Mouse (Mus musculus) lung, postnatal 0 days (tissue): ENCODE data around the gene Ube4a. TPM values are rescaled to one million over a fixed set of nuclear protein-coding genes. Genes with fewer than 3 reads are reported as not detected.
A peak's percentile ranks its signal among the peaks of the same experiment; 100 is the strongest.

Experiments used
- ATAC-seq: fragments of 200-750 bp; cut with Nextera tagmentation; 2 replicates; pipeline ENCODE4 v1.8.0; 2017; ENCODE audit warnings: moderate library complexity
- DNase-seq: peaks from one replicate; pipeline ENCODE4 v3.0.0-alpha.2; 2016; ENCODE audit warnings: low spot score
- H3K27ac ChIP-seq: fragments of 300-500 bp; sonication (generic); 2 replicates; pipeline ENCODE4 v1.5.1; 2014; ENCODE audit warnings: antibody characterized with exemption, mild to moderate bottlenecking, low read length, mixed read lengths
- H3K27me3 ChIP-seq: fragments of 300-500 bp; sonication (generic); replicated peaks from 2 replicates; pipeline ENCODE4 v1.6.1; 2014; ENCODE audit warnings: low read length, mixed read lengths; ENCODE audit not compliant: insufficient read depth
- H3K36me3 ChIP-seq: fragments of 300-500 bp; sonication (generic); 2 replicates; pipeline ENCODE4 v1.6.1; 2014; ENCODE audit warnings: low read length, mixed read lengths; ENCODE audit not compliant: insufficient read depth
- H3K4me1 ChIP-seq: fragments of 300-500 bp; sonication (generic); 2 replicates; pipeline ENCODE4 v1.6.1; 2014; ENCODE audit warnings: antibody characterized with exemption, low read depth, low read length, mixed read lengths; ENCODE audit not compliant: insufficient read depth
- H3K4me2 ChIP-seq: fragments of 300-500 bp; sonication (generic); replicated peaks from 2 replicates; pipeline ENCODE4 v1.6.1; 2014; ENCODE audit warnings: low read depth, mild to moderate bottlenecking, low read length, moderate library complexity, mixed read lengths
- H3K4me3 ChIP-seq: fragments of 300-500 bp; sonication (generic); 2 replicates; pipeline ENCODE4 v1.5.1; 2014; ENCODE audit warnings: low read depth, low read length
- H3K9ac ChIP-seq: fragments of 300-500 bp; sonication (generic); replicated peaks from 2 replicates; pipeline ENCODE4 v1.6.1; 2014; ENCODE audit warnings: low read depth, mild to moderate bottlenecking
- H3K9me3 ChIP-seq: fragments of 300-500 bp; sonication (generic); 2 replicates; pipeline ENCODE4 v1.6.1; 2016; ENCODE audit warnings: low read length, mixed read lengths
- CTCF ChIP-seq: IDR thresholded peaks from 2 replicates; pipeline ENCODE4 v1.5.1; 2016; ENCODE audit warnings: antibody characterized with exemption, mild to moderate bottlenecking
- EP300 ChIP-seq: IDR thresholded peaks from 2 replicates; pipeline ENCODE4 v1.6.1; 2016; ENCODE audit warnings: antibody characterized with exemption, mild to moderate bottlenecking, control low read depth
- WGBS: fragments of 180-500 bp; shearing (Covaris S2); extraction: QIAGEN DNeasy Blood & Tissue Kit; methylation state at CpG from one replicate; pipeline ENCODE4 v1.1.7; 2014; 5-methylcytosine and 5-hydroxymethylcytosine counted together
- polyA plus RNA-seq: library from polyadenylated mRNA; unstranded; fragments of >200 nt; fragmentation: Nextera tagmentation; extraction: Ambion mirVana; gene quantifications from 2 replicates; pipeline ENCODE4 v1.2.1, GENCODE M21; 2015

The Ube4a gene
- polyA plus RNA-seq, 1 experiment from 2014 or later: 12.9 TPM

DNA sequence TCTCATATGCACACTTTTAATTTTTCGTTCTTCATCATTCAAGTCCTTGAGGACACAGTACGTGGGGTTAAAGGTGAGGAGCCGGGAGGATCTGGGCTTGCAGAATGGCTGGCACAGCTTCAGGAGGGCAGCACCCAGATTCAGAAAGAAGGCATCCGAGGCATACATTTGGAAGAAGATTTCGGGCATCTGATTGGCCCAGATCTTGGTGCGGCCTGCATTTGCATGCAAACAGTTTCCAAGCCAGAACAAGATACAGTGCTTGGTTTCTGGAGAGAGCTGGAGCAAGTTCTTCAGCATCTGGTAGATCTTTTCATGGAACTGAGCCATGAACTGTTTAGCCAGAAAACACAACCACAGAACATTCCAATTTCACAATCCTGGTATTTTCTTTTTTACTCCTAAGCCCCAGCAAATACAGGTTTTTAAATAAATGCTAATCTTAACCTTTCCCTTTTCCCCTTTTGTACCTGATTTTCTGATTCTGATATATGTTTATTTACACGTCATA is 19.2 kb downstream of the Ube4a start:
- TF ChIP-seq CTCF: no peak
- TF ChIP-seq EP300: no peak
- H3K4me3 ChIP-seq: no peak overlapping the region
- no peak overlapping the region for H3K27ac ChIP-seq
- 86% methylated on average over 7 of the region's 7 CpGs for WGBS
- DNase-seq (peak; percentile 51), ATAC-seq (no peak)
- no peak overlapping the region for H3K9ac ChIP-seq
- H3K36me3 ChIP-seq: peaks cover 74% of the 10 kb centered on the region
- no peak overlapping the region for H3K4me2 ChIP-seq
- no peaks in the 10 kb centered on the region for H3K9me3 ChIP-seq
- no peaks in the 10 kb centered on the region for H3K4me1 ChIP-seq
- no peaks in the 10 kb centered on the region for H3K27me3 ChIP-seq

DNA sequence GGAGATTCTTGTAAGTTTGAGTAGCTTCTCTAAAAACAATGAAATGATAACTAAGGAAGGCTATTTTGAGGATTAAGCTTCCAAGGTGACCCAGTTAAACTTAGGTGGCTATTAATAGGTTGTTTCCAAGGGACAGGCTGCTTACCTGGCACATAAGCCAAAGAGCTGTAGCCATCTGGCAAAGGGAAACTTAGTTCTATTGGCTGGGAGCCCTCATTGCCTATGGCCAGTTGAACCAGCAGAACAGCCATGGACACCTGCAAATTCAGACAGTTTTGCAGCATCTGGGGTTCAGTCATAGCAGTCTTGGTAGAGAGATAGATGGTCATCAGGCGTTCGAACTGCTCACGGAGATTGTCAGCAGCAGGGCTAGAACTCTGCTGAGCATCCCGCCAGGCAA is 23.0 kb downstream of the Ube4a start:
- Histone ChIP-seq H3K4me1 (no peaks in the 10 kb centered on the region), H3K36me3 (peaks cover 72% of the 10 kb centered on the region), H3K4me3 (no peak overlapping the region), H3K27ac (no peak overlapping the region), H3K9me3 (no peaks in the 10 kb centered on the region), H3K9ac (no peak overlapping the region), H3K27me3 (no peaks in the 10 kb centered on the region), H3K4me2 (no peak overlapping the region)
- 92% methylated on average over 4 of the region's 4 CpGs for WGBS
- DNase-seq: no peak
- TF ChIP-seq CTCF: no peak
- no peak for TF ChIP-seq EP300
- no peak for ATAC-seq

DNA sequence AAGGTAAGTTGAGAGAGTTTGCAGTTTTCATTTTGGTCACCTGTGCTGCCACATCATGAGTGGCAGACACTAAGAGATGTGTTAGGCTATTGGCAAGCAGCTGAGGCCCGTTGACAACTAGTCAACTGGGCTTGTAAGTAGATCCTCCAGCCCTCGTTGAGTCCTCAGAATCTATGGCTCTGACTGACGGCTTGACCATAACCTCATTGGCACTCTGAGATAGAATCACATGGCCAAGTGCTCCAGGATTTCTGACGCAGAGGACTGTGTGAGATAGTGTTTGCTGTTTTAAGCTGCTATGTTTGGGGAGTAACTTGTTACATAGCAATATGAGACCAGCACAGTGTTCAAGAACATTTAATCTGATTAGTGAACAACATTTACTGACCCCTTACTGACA is 23.6 kb downstream of the Ube4a start:
- Histone ChIP-seq H3K27me3 (no peaks in the 10 kb centered on the region), H3K9me3 (no peaks in the 10 kb centered on the region), H3K36me3 (peaks cover 71% of the 10 kb centered on the region), H3K4me1 (no peaks in the 10 kb centered on the region), H3K4me3 (no peak overlapping the region), H3K9ac (no peak overlapping the region), H3K27ac (no peak overlapping the region), H3K4me2 (no peak overlapping the region)
- 80% methylated on average over 4 of the region's 4 CpGs for WGBS
- no peak for DNase-seq
- TF ChIP-seq EP300 (no peak), CTCF (no peak)
- no peak for ATAC-seq

DNA sequence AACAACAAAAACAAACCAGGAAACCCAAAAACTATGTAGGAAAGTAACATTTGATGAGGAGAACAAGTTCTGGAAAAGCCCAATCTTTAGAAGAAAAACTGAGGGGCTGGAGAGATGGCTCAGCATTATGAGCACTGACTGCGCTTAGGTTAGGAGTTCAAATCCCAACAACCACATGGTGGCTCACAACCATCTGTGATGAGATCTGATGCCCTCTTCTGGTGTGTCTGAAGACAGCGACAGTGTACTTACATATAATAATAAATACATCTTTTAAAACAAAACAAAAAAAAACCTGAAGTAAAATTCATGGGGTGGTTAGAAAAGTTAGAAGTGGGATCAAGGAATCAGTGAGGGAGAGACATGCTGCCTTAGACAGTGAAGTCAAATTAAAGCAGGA is 43.9 kb downstream of the Ube4a start:
- 71% methylated on average over 2 of the region's 2 CpGs for WGBS
- no peak overlapping the region for H3K4me3 ChIP-seq

DNA sequence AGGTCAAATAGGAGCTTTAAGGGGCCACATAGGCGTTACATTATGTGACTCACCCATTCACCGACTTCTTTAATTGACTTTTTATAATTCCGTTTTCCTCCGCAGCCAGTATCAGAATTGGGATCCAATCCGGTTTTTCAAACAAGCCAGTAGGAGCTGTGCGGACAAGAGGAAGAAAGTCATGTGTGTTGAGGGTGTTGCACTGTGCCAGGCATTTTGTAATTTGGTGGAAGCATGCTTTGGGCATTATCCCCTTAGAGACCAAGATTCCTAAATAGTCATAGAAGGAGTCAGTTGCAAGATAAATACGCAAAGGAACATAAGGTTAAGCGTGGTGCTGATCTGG is 44.3 kb downstream of the Ube4a start:
- Histone ChIP-seq H3K4me1 (no peaks in the 10 kb centered on the region), H3K27ac (peak overlapping the region; percentile 88), H3K9me3 (no peaks in the 10 kb centered on the region), H3K36me3 (0 out of 2 replicates have a peak, but pooled peaks cover 5% of the 10 kb centered on the region), H3K27me3 (no peaks in the 10 kb centered on the region), H3K4me2 (peak overlapping the region; percentile 62), H3K9ac (peak overlapping the region; percentile 92), H3K4me3 (peak overlapping the region; percentile 92)
- peak; percentile 95 for DNase-seq
- TF ChIP-seq CTCF (no peak), EP300 (no peak; the same call in 1 of the 2 replicates)
- ATAC-seq: peak; percentile 92
- WGBS: 1% methylated on average over 8 of the region's 8 CpGs

More for the DNA sequence above, 43.9 kb downstream of the Ube4a start:
- Histone ChIP-seq H3K27ac (peak overlapping the region; percentile 88), H3K36me3 (0 out of 2 replicates have a peak, but pooled peaks cover 5% of the 10 kb centered on the region), H3K4me2 (peak overlapping the region; percentile 62), H3K9ac (0 out of 2 replicates have a peak overlapping the region, but pooled peaks have one; percentile 92), H3K9me3 (no peaks in the 10 kb centered on the region), H3K4me1 (no peaks in the 10 kb centered on the region), H3K27me3 (no peaks in the 10 kb centered on the region)
- ATAC-seq (no peak), DNase-seq (no peak)
- TF ChIP-seq CTCF (0 out of 2 replicates have a peak, but pooled peaks have one; percentile 9), EP300 (no peak)

DNA sequence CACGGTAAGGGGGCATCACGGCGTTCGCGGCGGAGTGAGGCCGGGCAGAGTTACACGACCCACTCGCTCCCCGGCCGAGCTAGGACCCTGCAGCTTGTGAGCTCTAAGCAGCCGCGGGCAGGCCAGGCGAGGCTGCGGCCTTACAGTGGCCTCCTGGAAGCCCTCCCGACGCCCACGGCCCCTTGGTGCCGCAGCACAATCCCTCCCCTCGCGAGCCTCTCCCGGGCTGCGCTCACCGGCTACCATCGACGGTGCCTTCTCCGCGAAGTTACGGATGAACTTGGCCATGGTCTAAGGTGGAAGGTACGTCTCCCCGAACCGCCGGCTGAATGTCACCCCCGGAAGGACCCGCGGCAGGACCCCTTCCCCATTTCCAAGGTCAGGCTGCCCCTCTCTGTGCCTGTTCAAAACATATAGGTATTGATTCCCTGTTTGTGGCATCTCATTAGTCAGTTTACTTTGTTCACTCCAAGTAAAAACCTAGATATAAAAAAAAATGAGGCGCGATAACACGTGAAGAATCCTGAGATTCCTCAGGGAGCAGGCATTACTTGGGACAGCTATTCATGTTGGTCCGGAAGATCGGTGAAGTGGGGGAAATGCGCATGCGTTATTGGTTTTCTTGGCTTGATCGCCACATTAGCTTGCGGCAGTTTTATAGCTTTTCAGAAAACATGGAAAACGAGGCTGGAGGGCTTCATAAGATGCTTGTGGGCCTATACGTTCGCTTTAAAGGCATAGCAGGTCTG is 44.9 kb downstream of the Ube4a start, which contains the start of gene Atp5l:
TSS of gene Atp5l (minus strand) at position 369 of the 749 bp plus-strand sequence.
- H3K9me3 ChIP-seq: no peaks in the 10 kb centered on the region
- H3K36me3 ChIP-seq: 0 out of 2 replicates have a peak, but pooled peaks cover under 1% of the 10 kb centered on the region
- peak within 1 kb of the TSS; percentile 62 for H3K4me2 ChIP-seq
- H3K27me3 ChIP-seq: no peaks in the 10 kb centered on the region
- TF ChIP-seq EP300 (peak; percentile 88), CTCF (no peak)
- 1% methylated on average over 48 of the region's 48 CpGs for WGBS
- H3K4me1 ChIP-seq: no peaks in the 10 kb centered on the region
- peak within 1 kb of the TSS; percentile 92 for H3K9ac ChIP-seq
- peak within 1 kb of the TSS; percentile 88 for H3K27ac ChIP-seq
- ATAC-seq: peak; percentile 91
- H3K4me3 ChIP-seq: peak within 1 kb of the TSS; percentile 92
- DNase-seq: peak; percentile 98
